Comparison of ENCODE assay signal across 23 mouse cellular contexts in the genomic region with DNA sequence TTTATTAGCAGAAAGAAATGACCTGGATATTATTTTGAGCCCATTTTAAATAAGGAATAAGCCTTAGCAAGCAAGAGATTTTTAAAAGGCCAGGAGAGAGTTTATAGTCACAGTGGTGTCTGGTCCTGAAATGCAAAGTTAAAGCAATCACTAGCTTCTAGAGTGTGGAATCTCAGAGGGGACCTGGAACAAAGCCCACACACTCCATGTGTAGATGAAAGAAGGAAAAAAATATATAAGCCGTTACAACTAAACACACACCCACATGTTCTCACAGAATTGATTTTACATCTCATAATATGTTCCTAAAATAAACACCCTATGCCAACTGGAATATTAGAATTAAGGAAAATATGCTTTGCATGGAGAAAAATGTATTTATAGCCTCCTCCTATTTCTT. TPM values are rescaled to one million over a fixed set of nuclear protein-coding genes. Genes with fewer than 3 reads are reported as not detected.
DNase-seq lines count a peak whose midpoint lies in the region; ATAC-seq and TF ChIP-seq lines count a peak whose summit lies in the region.
"Had no signal": no experiment of that assay in that cellular context is flagged by ENCODE, and none has a peak within 500 bp of the region (broad histone marks: within the 10 kb centered on the region; RNA-seq: fewer than 3 reads in every experiment).

No protein-coding gene starts in this region.

- WGBS in embryonic facial prominence, embryonic 14.5 days, result 50% methylated on average over 1 of the region's 1 CpGs
- WGBS in embryonic facial prominence, embryonic 10.5 days, result 92% methylated on average over 1 of the region's 1 CpGs

- TF ChIP-seq CTCF in brain, embryonic 14.5 days (IDR thresholded peaks at IDR 0.05; ENCODE audit: borderline replicate concordance, extremely low read depth, insufficient read depth, insufficient read length), result no peak

- H3K9me3 ChIP-seq in embryonic facial prominence, embryonic 14.5 days (ENCODE audit: control insufficient read depth, low read length), result no peaks in the 10 kb centered on the region
- no peaks in the 10 kb centered on the region for H3K9me3 ChIP-seq in embryonic facial prominence, embryonic 10.5 days
- H3K9me3 ChIP-seq: forebrain, embryonic 10.5 days; heart, embryonic 15.5 days; hindbrain, embryonic 13.5 days; intestine, embryonic 15.5 days; limb, embryonic 13.5 days; liver, embryonic 13.5 days had no signal

- peak; percentile 17 for DNase-seq in embryonic facial prominence, embryonic 14.5 days (ENCODE audit: low spot score)
- no peak for DNase-seq in embryonic facial prominence, embryonic 10.5 days (ENCODE audit: low spot score)
- peak; percentile 17 for DNase-seq in layer of hippocampus, adult 11-12 months (ENCODE audit: low spot score)
- no peak for DNase-seq in layer of hippocampus, postnatal 36 days
- DNase-seq in brain, embryonic 14.5 days (ENCODE audit: low read depth), result peak; percentile 58
- peak; percentile 5 for DNase-seq in left cerebral cortex, postnatal 4 days
- DNase-seq in yolk sac, embryonic 10.5 days (ENCODE audit: low spot score), result no peak
- DNase-seq in urinary bladder, adult 18-20 months (ENCODE audit: low spot score in 2 of 2), result no peak
- DNase-seq: adrenal gland, postnatal 36 days; cerebellum, adult 18-20 months; heart, postnatal 36 days; kidney, adult 8-10 months; kidney, postnatal 10 days; liver, embryonic 13.5 days; lung, adult 2 months; thymus, postnatal 14 days had no signal

- no peak overlapping the region for H3K4me3 ChIP-seq in embryonic facial prominence, embryonic 14.5 days (ENCODE audit: low read depth, low read length)
- H3K4me3 ChIP-seq in embryonic facial prominence, embryonic 10.5 days, result no peak overlapping the region
- H3K4me3 ChIP-seq: forebrain, embryonic 10.5 days; heart, embryonic 15.5 days; hindbrain, embryonic 13.5 days; intestine, embryonic 15.5 days; limb, embryonic 13.5 days; liver, embryonic 13.5 days had no signal

- no peaks in the 10 kb centered on the region for H3K36me3 ChIP-seq in embryonic facial prominence, embryonic 14.5 days (ENCODE audit: control insufficient read depth, insufficient read depth, low read length)
- no peaks in the 10 kb centered on the region for H3K36me3 ChIP-seq in embryonic facial prominence, embryonic 10.5 days (replicated peaks)
- H3K36me3 ChIP-seq: forebrain, embryonic 10.5 days; heart, embryonic 15.5 days; hindbrain, embryonic 13.5 days; intestine, embryonic 15.5 days; limb, embryonic 13.5 days; liver, embryonic 13.5 days had no signal

- TF ChIP-seq POLR2A in brain, embryonic 14.5 days (IDR thresholded peaks at IDR 0.05; ENCODE audit: borderline replicate concordance, extremely low read depth, insufficient read depth, insufficient read length, poor library complexity, severe bottlenecking), result no peak

- peaks cover 11% of the 10 kb centered on the region for H3K4me1 ChIP-seq in embryonic facial prominence, embryonic 14.5 days (ENCODE audit: control insufficient read depth, insufficient read depth, low read length)
- H3K4me1 ChIP-seq in embryonic facial prominence, embryonic 10.5 days, result peaks cover 20% of the 10 kb centered on the region
- H3K4me1 ChIP-seq: forebrain, embryonic 10.5 days; heart, embryonic 15.5 days; hindbrain, embryonic 13.5 days; liver, embryonic 13.5 days had no signal

- H3K27ac ChIP-seq in embryonic facial prominence, embryonic 14.5 days (replicated peaks; ENCODE audit: low read depth, low read length), result no peak overlapping the region
- no peak overlapping the region for H3K27ac ChIP-seq in embryonic facial prominence, embryonic 10.5 days (replicated peaks)
- H3K27ac ChIP-seq: forebrain, embryonic 10.5 days; heart, embryonic 15.5 days; hindbrain, embryonic 13.5 days; intestine, embryonic 15.5 days; limb, embryonic 13.5 days; liver, embryonic 13.5 days had no signal

- no peak for ATAC-seq in embryonic facial prominence, embryonic 14.5 days (ENCODE audit: low read depth)
- ATAC-seq: CD4-positive, CD25-positive, alpha-beta regulatory T cell, adult 4 months; intestine, embryonic 15.5 days had no signal

- intact Hi-C loops in left cerebral cortex, postnatal 4 days (cut with DNase I), result no loop called here

- no peaks in the 10 kb centered on the region for H3K27me3 ChIP-seq in embryonic facial prominence, embryonic 14.5 days (replicated peaks; ENCODE audit: control insufficient read depth, insufficient read depth, low read length)
- H3K27me3 ChIP-seq in embryonic facial prominence, embryonic 10.5 days (replicated peaks; ENCODE audit: low read depth, poor library complexity, severe bottlenecking), result no peaks in the 10 kb centered on the region
- H3K27me3 ChIP-seq: heart, embryonic 15.5 days; hindbrain, embryonic 13.5 days; intestine, embryonic 15.5 days; limb, embryonic 13.5 days; liver, embryonic 13.5 days had no signal

- no peak overlapping the region for H3K4me2 ChIP-seq in embryonic facial prominence, embryonic 14.5 days (ENCODE audit: low read depth, low read length)
- H3K4me2 ChIP-seq: heart, embryonic 15.5 days; hindbrain, embryonic 13.5 days; intestine, embryonic 15.5 days; limb, embryonic 13.5 days; liver, embryonic 13.5 days; midbrain, embryonic 11.5 days had no signal

- H3K9ac ChIP-seq in embryonic facial prominence, embryonic 14.5 days (ENCODE audit: low read depth, low read length), result no peak overlapping the region
- H3K9ac ChIP-seq: heart, embryonic 15.5 days; hindbrain, embryonic 13.5 days; intestine, embryonic 15.5 days; limb, embryonic 13.5 days; liver, embryonic 13.5 days had no signal

RNA-seq across cellular contexts. Expression of a gene that starts 36.1 kb away (rescaled TPM):
- 28.1 and 29.4 TPM in 2 replicates for polyA plus RNA-seq in embryonic facial prominence, embryonic 14.5 days (2014; fragmentation: Nextera tagmentation; extraction: Ambion mirVana)
- polyA plus RNA-seq in embryonic facial prominence, embryonic 10.5 days (2016; fragmentation: Nextera tagmentation; extraction: Ambion mirVana), result 18.0 and 18.6 TPM in 2 replicates
- total RNA-seq in layer of hippocampus, postnatal 36 days (2021), result 100 to 1,000 TPM; 198 to 207 TPM
- polyA plus RNA-seq in brain, embryonic 14.5 days (2012; rRNA removed), result 34.5 and 46.4 TPM in 2 replicates
- 10 to 100 TPM; 64.2 to 72.0 TPM for total RNA-seq in left cerebral cortex, postnatal 4 days (2021)
- polyA plus RNA-seq: CD4-positive, CD25-positive, alpha-beta regulatory T cell, adult 4 months had no signal

Comparison
In these comparisons a context has a peak if more than half of its experiments do, and no peak if none do; other contexts are left out.
1. DNase-seq: peak in embryonic facial prominence, embryonic 14.5 days (single experiment), layer of hippocampus, adult 11-12 months (single experiment), brain, embryonic 14.5 days (single experiment) and left cerebral cortex, postnatal 4 days (single experiment); none in embryonic facial prominence, embryonic 10.5 days (single experiment), layer of hippocampus, postnatal 36 days (0 of 2), yolk sac, embryonic 10.5 days (single experiment) and urinary bladder, adult 18-20 months (0 of 2).